Comparison of ENCODE assay signal across 8 mouse cellular contexts in the genomic region with DNA sequence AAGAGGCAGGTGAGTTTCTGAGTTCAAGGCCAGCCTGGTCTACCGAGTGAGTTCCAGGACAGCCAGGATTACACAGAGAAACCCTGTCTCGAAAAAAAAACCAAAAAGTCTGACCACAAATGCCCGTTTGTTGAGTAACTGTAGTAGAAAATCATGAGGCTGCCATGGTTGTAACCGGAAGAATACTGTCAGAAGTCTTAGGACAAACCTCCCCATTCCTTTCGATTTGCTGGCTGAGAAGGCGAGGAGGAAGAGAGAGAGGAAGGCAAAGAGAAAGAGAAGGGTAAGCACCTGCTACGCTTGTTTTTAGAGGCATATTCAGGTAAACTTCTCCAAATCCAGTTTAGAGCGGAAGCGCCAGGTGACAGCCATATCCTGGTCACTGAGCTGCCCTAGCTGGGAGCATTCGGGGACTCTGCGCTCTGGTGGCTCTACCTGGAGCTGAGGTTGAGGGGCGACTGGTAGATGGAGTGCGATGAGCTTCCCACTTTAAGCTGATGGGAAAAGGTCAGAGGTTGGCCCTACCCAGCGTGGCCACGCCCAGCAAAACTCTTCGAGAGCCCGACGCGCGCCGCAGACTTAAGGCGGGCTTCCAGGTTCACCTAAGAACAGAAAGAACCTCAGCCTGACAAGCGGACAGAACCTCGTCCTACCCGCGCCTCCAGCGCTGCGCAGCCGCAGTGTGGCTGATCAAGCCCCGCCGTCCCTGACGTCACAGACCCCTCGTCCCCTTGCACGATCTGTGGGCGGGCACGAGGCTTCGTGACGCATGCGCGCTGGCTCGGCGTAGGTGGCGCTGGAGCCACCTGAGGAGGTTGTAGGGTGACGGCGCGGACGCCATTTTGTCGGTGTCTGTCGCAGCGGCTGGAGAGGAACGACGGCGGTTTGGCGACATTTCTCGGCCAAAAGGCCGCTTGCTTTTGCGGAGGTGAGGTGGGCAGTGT. TPM values are rescaled to one million over a fixed set of nuclear protein-coding genes. Genes with fewer than 3 reads are reported as not detected.
A peak's percentile ranks its signal among the peaks of the same experiment; 100 is the strongest.
DNase-seq lines count a peak whose midpoint lies in the region; ATAC-seq lines count a peak whose summit lies in the region.

TSS of gene BC049762 (minus strand) at position 705 of the 944 bp plus-strand sequence.

- peak within 1 kb of the TSS; percentile 89 for H3K4me3 ChIP-seq in brown adipose tissue, adult 24 weeks (ENCODE audit: insufficient read depth, low read depth, low read length)
- H3K4me3 ChIP-seq in heart, embryonic 13.5 days, result peak within 1 kb of the TSS; percentile 68
- peak within 1 kb of the TSS; percentile 87 for H3K4me3 ChIP-seq in liver, embryonic 12.5 days
- H3K4me3 ChIP-seq in stomach, embryonic 15.5 days (replicated peaks), result peak within 1 kb of the TSS; percentile 99

- peaks cover 2% of the 10 kb centered on the region; the same call in 1 of the 2 replicates for H3K4me1 ChIP-seq in brown adipose tissue, adult 24 weeks (ENCODE audit: control insufficient read depth, insufficient read depth, insufficient read length, low read length)
- H3K4me1 ChIP-seq in heart, embryonic 13.5 days, result peaks cover 41% of the 10 kb centered on the region
- H3K4me1 ChIP-seq in liver, embryonic 12.5 days, result peaks cover 37% of the 10 kb centered on the region
- peaks cover 10% of the 10 kb centered on the region for H3K4me1 ChIP-seq in stomach, embryonic 15.5 days

- ATAC-seq in heart, embryonic 13.5 days (ENCODE audit: extremely low read depth, insufficient number of reproducible peaks, low FRiP score, low TSS enrichment), result peak; percentile 98
- peak; percentile 94 for ATAC-seq in liver, embryonic 12.5 days
- ATAC-seq in stomach, embryonic 15.5 days (ENCODE audit: insufficient read depth, low FRiP score, low read depth), result peak; percentile 97

- peak within 1 kb of the TSS; percentile 96 for H3K27ac ChIP-seq in brown adipose tissue, adult 24 weeks (replicated peaks; ENCODE audit: low read depth, low read length)
- H3K27ac ChIP-seq in heart, embryonic 13.5 days (replicated peaks), result peak within 1 kb of the TSS; percentile 98
- peak within 1 kb of the TSS; percentile 95 for H3K27ac ChIP-seq in liver, embryonic 12.5 days
- peak within 1 kb of the TSS; percentile 91 for H3K27ac ChIP-seq in stomach, embryonic 15.5 days

- H3K27me3 ChIP-seq in heart, embryonic 13.5 days (replicated peaks), result no peaks in the 10 kb centered on the region
- no peaks in the 10 kb centered on the region for H3K27me3 ChIP-seq in liver, embryonic 12.5 days (replicated peaks)
- no peaks in the 10 kb centered on the region for H3K27me3 ChIP-seq in stomach, embryonic 15.5 days (replicated peaks)

- peaks cover 10% of the 10 kb centered on the region for H3K36me3 ChIP-seq in heart, embryonic 13.5 days
- H3K36me3 ChIP-seq in liver, embryonic 12.5 days, result peaks cover 14% of the 10 kb centered on the region
- H3K36me3 ChIP-seq in stomach, embryonic 15.5 days, result peaks cover 3% of the 10 kb centered on the region; the same call in 1 of the 2 replicates

- peak; percentile 100 for DNase-seq in CD4-positive, CD25-positive, alpha-beta regulatory T cell, adult 2 months (ENCODE audit: low read depth, low spot score)
- peak; percentile 51 for DNase-seq in fat pad, adult 2 months (ENCODE audit: extremely low read depth, low read depth, low spot score)
- peak; percentile 99 for DNase-seq in kidney, postnatal 10 days
- DNase-seq in natural killer cell, adult 2 months (ENCODE audit: low spot score in 2 of 2), result peak; percentile 99

- WGBS in heart, embryonic 13.5 days, result 7% methylated on average over 57 of the region's 57 CpGs
- 5% methylated on average over 57 of the region's 57 CpGs for WGBS in liver, embryonic 12.5 days (ENCODE audit: insufficient replicate concordance)
- 7% methylated on average over 57 of the region's 57 CpGs for WGBS in stomach, embryonic 15.5 days

- peak within 1 kb of the TSS; percentile 92 for H3K9ac ChIP-seq in heart, embryonic 13.5 days
- H3K9ac ChIP-seq in liver, embryonic 12.5 days, result peak within 1 kb of the TSS; percentile 96
- H3K9ac ChIP-seq in stomach, embryonic 15.5 days, result peak within 1 kb of the TSS; percentile 97

- H3K4me2 ChIP-seq in heart, embryonic 13.5 days, result peak within 1 kb of the TSS; percentile 94
- peak within 1 kb of the TSS; percentile 91 for H3K4me2 ChIP-seq in liver, embryonic 12.5 days
- peak within 1 kb of the TSS; percentile 94 for H3K4me2 ChIP-seq in stomach, embryonic 15.5 days

- no peaks in the 10 kb centered on the region for H3K9me3 ChIP-seq in heart, embryonic 13.5 days
- H3K9me3 ChIP-seq in liver, embryonic 12.5 days (replicated peaks), result no peaks in the 10 kb centered on the region
- H3K9me3 ChIP-seq in stomach, embryonic 15.5 days, result no peaks in the 10 kb centered on the region

RNA-seq across cellular contexts. Expression of gene BC049762, which starts in this region (rescaled TPM):
- 3.0 and 3.2 TPM in 2 replicates for polyA plus RNA-seq in brown adipose tissue, adult 24 weeks (2012; ENCODE audit: insufficient read depth, insufficient read length, missing spikeins)
- polyA plus RNA-seq in heart, embryonic 13.5 days (2015; fragmentation: Nextera tagmentation; extraction: Ambion mirVana), result 0.17 and 0.27 TPM in 2 replicates
- polyA plus RNA-seq in liver, embryonic 12.5 days (2016; fragmentation: Nextera tagmentation; extraction: Ambion mirVana), result 0.56 and 0.61 TPM in 2 replicates
- polyA plus RNA-seq in stomach, embryonic 15.5 days (2015; fragmentation: Nextera tagmentation; extraction: Ambion mirVana), result 0.28 and 0.72 TPM in 2 replicates

Comparison
In these comparisons a context has a peak if more than half of its experiments do, and no peak if none do; other contexts are left out.
1. Peak in every context shown above with its lines: DNase-seq, ATAC-seq, H3K4me3 ChIP-seq and H3K27ac ChIP-seq.
2. Peak in ATAC-seq, H3K4me3 ChIP-seq, H3K27ac ChIP-seq, H3K9ac ChIP-seq and H3K4me2 ChIP-seq in heart, embryonic 13.5 days; RNA of the gene not detected or under 1 TPM.
3. Peak in ATAC-seq, H3K4me3 ChIP-seq, H3K27ac ChIP-seq, H3K9ac ChIP-seq and H3K4me2 ChIP-seq in liver, embryonic 12.5 days; RNA of the gene not detected or under 1 TPM.
4. Peak in ATAC-seq, H3K4me3 ChIP-seq, H3K27ac ChIP-seq, H3K9ac ChIP-seq and H3K4me2 ChIP-seq in stomach, embryonic 15.5 days; RNA of the gene not detected or under 1 TPM.